Mouse (Mus musculus): ENCODE data around the gene Map7d1.

DNA sequence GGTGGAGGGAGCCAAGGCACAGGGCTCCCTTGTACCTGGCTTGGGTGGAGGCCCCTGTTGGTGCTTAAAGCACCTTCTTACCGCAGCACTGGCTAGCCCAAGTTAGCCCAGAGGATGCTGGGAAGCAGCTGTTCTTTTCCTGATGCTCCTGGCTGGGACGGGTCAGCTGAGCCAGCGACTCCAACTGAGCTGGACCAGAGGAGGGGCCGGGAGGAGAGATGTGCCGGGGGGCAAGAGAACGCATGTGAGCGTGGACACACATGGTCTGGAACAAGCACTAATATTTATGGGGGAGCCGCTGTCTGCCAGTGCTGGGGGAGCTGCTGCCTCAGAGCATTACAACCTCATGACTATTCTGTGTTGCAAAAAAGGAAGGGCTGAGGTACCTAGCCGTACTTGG is 22.8 kb upstream of the Map7d1 start:
- TF ChIP-seq CTCF (IDR thresholded peaks at IDR 0.05; ENCODE audit: extremely low read depth, insufficient read depth, insufficient read length, insufficient replicate concordance) (no peak), POLR2A (IDR thresholded peaks at IDR 0.05; ENCODE audit: low read depth, low read length) (no peak)
